Mouse (Mus musculus): ENCODE results near the gene Tdrd1.

Gene Tdrd1

DNA sequence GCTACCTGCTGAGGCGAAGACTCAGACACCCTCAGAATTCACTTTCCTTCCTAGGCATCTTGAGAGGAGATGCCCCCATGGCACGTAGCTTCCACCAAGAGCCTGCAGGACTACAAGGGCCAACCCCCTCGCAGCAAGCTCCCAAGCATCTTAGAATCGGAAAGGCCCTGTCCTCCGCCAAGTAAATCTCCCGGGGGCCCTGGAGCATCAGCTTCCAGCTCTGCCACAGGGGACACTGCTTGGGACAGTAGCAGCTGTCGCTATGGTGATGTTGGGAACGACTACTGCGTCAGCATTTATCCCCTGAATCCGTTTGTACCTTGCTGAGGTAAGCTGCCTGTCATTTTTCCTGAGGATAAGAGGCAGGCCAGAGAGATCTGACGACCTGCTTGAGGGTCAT, 84.6 kb downstream of the Tdrd1 start:
- DNase-seq (ENCODE audit: low spot score in 2 of 2), result no peak

DNA sequence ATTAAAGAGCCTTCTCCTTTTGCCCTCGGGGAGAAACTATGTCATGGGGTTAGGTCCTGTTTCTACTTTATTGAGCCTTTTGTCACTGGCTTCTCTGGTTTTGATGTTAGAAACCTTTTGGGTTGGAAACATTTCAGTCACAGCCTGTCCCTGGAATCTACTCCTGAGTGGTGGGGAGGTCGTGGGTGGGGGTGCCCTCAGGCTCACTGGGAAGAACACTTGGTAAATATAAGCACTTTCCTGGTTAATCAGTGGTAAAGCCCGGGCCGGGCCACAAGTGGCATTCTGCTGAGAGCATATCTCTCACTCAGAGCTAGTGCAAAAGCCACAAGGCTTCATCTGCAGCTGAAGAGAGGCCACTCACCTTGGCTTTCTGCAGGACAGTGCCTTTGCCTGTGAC, 87.8 kb downstream of the Tdrd1 start:
- no peak for DNase-seq (ENCODE audit: low spot score in 2 of 2)

DNA sequence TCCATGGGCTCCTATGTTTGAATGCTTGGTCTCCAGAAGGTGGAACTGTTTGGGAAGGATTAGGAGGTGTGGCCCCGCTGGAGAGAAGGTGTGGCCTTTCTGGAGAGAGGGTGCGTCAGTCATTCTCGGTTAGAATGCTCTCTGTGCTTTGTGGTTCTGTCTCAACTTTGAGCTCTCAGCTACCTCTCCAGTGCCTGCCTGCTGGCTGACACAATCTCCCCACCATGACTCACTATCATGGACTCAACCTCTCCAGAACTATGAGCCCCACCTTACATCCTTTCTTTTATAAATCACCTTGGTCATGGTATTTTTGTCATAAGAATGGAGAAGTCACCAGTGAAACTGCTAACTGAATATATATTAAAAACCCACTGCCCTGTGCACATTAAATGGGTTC, 88.6 kb downstream of the Tdrd1 start:
- DNase-seq (ENCODE audit: low spot score in 2 of 2), result no peak

DNA sequence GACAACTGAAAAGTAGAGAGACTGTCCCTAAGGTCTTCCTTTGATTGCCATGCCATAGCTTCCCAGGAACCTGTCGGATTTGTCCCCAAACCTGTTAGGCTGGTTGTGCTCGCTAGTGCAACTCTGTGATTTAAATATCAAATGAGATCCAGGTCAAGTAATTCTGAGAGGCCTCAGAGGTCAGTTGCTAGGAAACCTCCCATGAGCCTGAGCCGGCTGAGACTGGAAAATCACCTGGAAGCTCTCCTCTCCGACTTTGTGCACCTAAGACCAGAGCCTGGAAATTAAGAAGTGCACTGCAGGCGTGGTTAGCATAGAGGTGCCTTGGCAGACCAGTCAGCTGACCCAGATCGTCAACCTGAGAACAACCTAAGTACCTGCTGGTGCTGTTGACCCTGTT, 89.1 kb downstream of the Tdrd1 start:
- DNase-seq (ENCODE audit: low spot score in 2 of 2), result no peak

Data from spleen, postnatal 36 days (tissue).